In the genomic region with DNA sequence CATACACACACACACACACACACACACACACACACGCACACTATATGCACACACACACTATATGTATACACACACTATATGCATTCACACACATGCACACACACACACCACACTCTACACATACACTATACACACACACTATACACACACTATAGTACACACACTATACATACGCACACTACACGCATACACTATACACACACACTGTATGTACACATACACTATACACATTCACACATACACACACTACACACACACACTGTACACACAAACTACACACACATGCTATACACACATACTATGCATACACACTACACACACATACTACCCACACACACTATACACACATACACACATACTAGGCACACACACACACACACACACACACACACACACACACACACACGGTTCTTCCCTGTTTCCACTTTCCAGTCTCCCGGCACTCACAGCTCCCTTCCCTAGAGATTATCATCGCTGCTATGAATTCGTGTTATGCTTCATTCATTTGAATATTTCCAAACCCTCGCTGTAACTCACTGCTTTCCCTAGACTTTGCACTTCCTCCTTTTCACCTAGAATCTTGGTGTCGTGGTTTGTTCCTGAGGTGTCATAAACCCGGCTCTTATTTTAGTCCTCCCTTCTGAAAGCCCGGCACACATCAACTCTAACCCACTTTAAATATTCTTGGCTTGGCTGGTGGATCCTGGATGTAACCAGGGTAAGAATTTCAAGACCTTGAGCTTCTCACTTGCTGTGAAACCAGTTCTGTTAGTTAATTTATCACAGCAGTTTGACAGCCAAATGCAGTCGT, we compare ENCODE assay signal across 9 mouse cellular contexts. TPM values are rescaled to one million over a fixed set of nuclear protein-coding genes. Genes with fewer than 3 reads are reported as not detected.
A peak's percentile ranks its signal among the peaks of the same experiment; 100 is the strongest.
DNase-seq lines count a peak whose midpoint lies in the region; ATAC-seq lines count a peak whose summit lies in the region.
"Had no signal": no experiment of that assay in that cellular context is flagged by ENCODE, and none has a peak within 500 bp of the region (broad histone marks: within the 10 kb centered on the region; RNA-seq: fewer than 3 reads in every experiment).

No protein-coding gene starts in this region.

- no peaks in the 10 kb centered on the region for H3K9me3 ChIP-seq in lung, embryonic 16.5 days (ENCODE audit: control insufficient read depth, low read length)
- H3K9me3 ChIP-seq in intestine, embryonic 16.5 days (ENCODE audit: control insufficient read depth, low read length) = no peaks in the 10 kb centered on the region
- no peaks in the 10 kb centered on the region for H3K9me3 ChIP-seq in stomach, embryonic 15.5 days
- H3K9me3 ChIP-seq: neural tube, embryonic 12.5 days had no signal

- H3K9ac ChIP-seq in lung, embryonic 16.5 days (ENCODE audit: low read length) = no peak overlapping the region
- H3K9ac ChIP-seq in intestine, embryonic 16.5 days (ENCODE audit: low read depth, low read length) = no peak overlapping the region
- no peak overlapping the region for H3K9ac ChIP-seq in stomach, embryonic 15.5 days
- H3K9ac ChIP-seq: neural tube, embryonic 12.5 days had no signal

- 33% methylated on average over 12 of the region's 12 CpGs for WGBS in lung, embryonic 16.5 days
- WGBS in intestine, embryonic 16.5 days = 47% methylated on average over 12 of the region's 12 CpGs
- WGBS in stomach, embryonic 15.5 days = 47% methylated on average over 12 of the region's 12 CpGs

- no peaks in the 10 kb centered on the region for H3K27me3 ChIP-seq in lung, embryonic 16.5 days (ENCODE audit: control insufficient read depth, insufficient read depth, low read depth, low read length)
- H3K27me3 ChIP-seq in intestine, embryonic 16.5 days (replicated peaks; ENCODE audit: control insufficient read depth, insufficient read depth, low read length) = no peaks in the 10 kb centered on the region; the same call in 1 of the 2 replicates
- H3K27me3 ChIP-seq in stomach, embryonic 15.5 days (replicated peaks) = no peaks in the 10 kb centered on the region
- H3K27me3 ChIP-seq: neural tube, embryonic 12.5 days had no signal

- DNase-seq in frontal cortex, adult 2 months (ENCODE audit: extremely low spot score in 1 of 2, low spot score in 1 of 2) = peak; percentile 23 to 33
- no peak for DNase-seq in frontal cortex, postnatal 10 days (ENCODE audit: low spot score in 2 of 2)
- no peak for DNase-seq in lung, postnatal 14 days
- no peak for DNase-seq in adrenal gland, postnatal 4 days (ENCODE audit: low spot score in 2 of 2)
- DNase-seq in left cerebral cortex, adult 11 months (ENCODE audit: low spot score) = no peak

- H3K27ac ChIP-seq in lung, embryonic 16.5 days (ENCODE audit: low read length) = no peak overlapping the region
- peak overlapping the region; percentile 24; the same call in 1 of the 2 replicates for H3K27ac ChIP-seq in intestine, embryonic 16.5 days (ENCODE audit: low read length)
- H3K27ac ChIP-seq in stomach, embryonic 15.5 days = peak overlapping the region; percentile 67
- H3K27ac ChIP-seq: neural tube, embryonic 12.5 days had no signal

- H3K4me3 ChIP-seq in lung, embryonic 16.5 days (ENCODE audit: low read length) = no peak overlapping the region
- no peak overlapping the region for H3K4me3 ChIP-seq in intestine, embryonic 16.5 days (ENCODE audit: low read length)
- H3K4me3 ChIP-seq in stomach, embryonic 15.5 days (replicated peaks) = no peak overlapping the region
- H3K4me3 ChIP-seq: neural tube, embryonic 12.5 days had no signal

- H3K4me2 ChIP-seq in lung, embryonic 16.5 days (ENCODE audit: low read depth, low read length) = 0 out of 2 replicates have a peak overlapping the region, but pooled peaks have one; percentile 24
- peak overlapping the region; percentile 40 for H3K4me2 ChIP-seq in intestine, embryonic 16.5 days (ENCODE audit: low read depth, low read length)
- peak overlapping the region; percentile 31; the same call in 1 of the 2 replicates for H3K4me2 ChIP-seq in stomach, embryonic 15.5 days
- H3K4me2 ChIP-seq: neural tube, embryonic 12.5 days had no signal

- no peak for ATAC-seq in lung, embryonic 16.5 days (ENCODE audit: low read depth)
- ATAC-seq in intestine, embryonic 16.5 days = peak; percentile 62
- ATAC-seq in stomach, embryonic 15.5 days (ENCODE audit: insufficient read depth, low FRiP score, low read depth) = peak; percentile 46; the same call in 1 of the 2 replicates

- peaks cover 24% of the 10 kb centered on the region for H3K4me1 ChIP-seq in lung, embryonic 16.5 days (replicated peaks; ENCODE audit: control insufficient read depth, insufficient read depth, low read length)
- H3K4me1 ChIP-seq in intestine, embryonic 16.5 days (ENCODE audit: control insufficient read depth, insufficient read depth, low read length) = peaks cover 21% of the 10 kb centered on the region
- H3K4me1 ChIP-seq in stomach, embryonic 15.5 days = peaks cover 19% of the 10 kb centered on the region; the same call in 1 of the 2 replicates
- H3K4me1 ChIP-seq: neural tube, embryonic 12.5 days had no signal

- no peaks in the 10 kb centered on the region for H3K36me3 ChIP-seq in lung, embryonic 16.5 days (ENCODE audit: control insufficient read depth, insufficient read depth, low read length)
- H3K36me3 ChIP-seq in intestine, embryonic 16.5 days (ENCODE audit: control insufficient read depth, insufficient read depth, low read length) = no peaks in the 10 kb centered on the region
- no peaks in the 10 kb centered on the region for H3K36me3 ChIP-seq in stomach, embryonic 15.5 days
- H3K36me3 ChIP-seq: neural tube, embryonic 12.5 days had no signal

RNA-seq across cellular contexts. Expression of gene Syne2, which starts 15.4 kb away (rescaled TPM):
- 25.8 and 28.0 TPM in 2 replicates for polyA plus RNA-seq in frontal cortex, adult 2 months (2012; rRNA removed)
- polyA plus RNA-seq in lung, embryonic 16.5 days (2015; fragmentation: Nextera tagmentation; extraction: Ambion mirVana) = 50.8 and 59.5 TPM in 2 replicates
- 26.1 and 28.4 TPM in 2 replicates for polyA plus RNA-seq in intestine, embryonic 16.5 days (2015; fragmentation: Nextera tagmentation; extraction: Ambion mirVana)
- 49.2 and 53.1 TPM in 2 replicates for polyA plus RNA-seq in stomach, embryonic 15.5 days (2015; fragmentation: Nextera tagmentation; extraction: Ambion mirVana)
- total RNA-seq in adrenal gland, postnatal 4 days (2021) = 10 to 100 TPM; 60.1 to 74.7 TPM

Comparison
In these comparisons a context has a peak if more than half of its experiments do, and no peak if none do; other contexts are left out.
1. DNase-seq: peak in frontal cortex, adult 2 months (2 of 2); none in frontal cortex, postnatal 10 days (0 of 2), lung, postnatal 14 days (single experiment), adrenal gland, postnatal 4 days (0 of 2) and left cerebral cortex, adult 11 months (single experiment).
2. Peak in every context shown above with its lines, with median percentiles within 50 percentile points of each other: H3K4me2 ChIP-seq.